ENCODE assay signal across 28 mouse cellular contexts in genomic region chr5:34918785-34919184, GRCm38 (mm10). TPM values are rescaled to one million over a fixed set of nuclear protein-coding genes. Genes with fewer than 3 reads are reported as not detected.
DNase-seq lines count a peak whose midpoint lies in the region; ATAC-seq and TF ChIP-seq lines count a peak whose summit lies in the region.
"Had no signal": no experiment of that assay in that cellular context is flagged by ENCODE, and none has a peak within 500 bp of the region (broad histone marks: within the 10 kb centered on the region; RNA-seq: fewer than 3 reads in every experiment).

No protein-coding gene starts in this region.

- no peak overlapping the region for H3K9ac ChIP-seq in midbrain, embryonic 13.5 days (replicated peaks)
- H3K9ac ChIP-seq in liver, embryonic 13.5 days, result peak overlapping the region; percentile 58
- H3K9ac ChIP-seq in lung, postnatal 0 days (replicated peaks; ENCODE audit: low read depth), result no peak overlapping the region
- no peak overlapping the region for H3K9ac ChIP-seq in intestine, postnatal 0 days (ENCODE audit: low read depth, low read length)
- H3K9ac ChIP-seq: embryonic facial prominence, embryonic 12.5 days; heart, embryonic 15.5 days; hindbrain, embryonic 13.5 days; limb, embryonic 15.5 days; lung, embryonic 15.5 days had no signal

- H3K27me3 ChIP-seq in midbrain, embryonic 10.5 days (ENCODE audit: low read depth, poor library complexity, severe bottlenecking), result no peaks in the 10 kb centered on the region
- H3K27me3 ChIP-seq in midbrain, embryonic 13.5 days, result no peaks in the 10 kb centered on the region
- H3K27me3 ChIP-seq in liver, embryonic 13.5 days, result no peaks in the 10 kb centered on the region
- H3K27me3 ChIP-seq in lung, postnatal 0 days (replicated peaks; ENCODE audit: insufficient read depth, low read length), result no peaks in the 10 kb centered on the region
- H3K27me3 ChIP-seq in limb, embryonic 10.5 days (ENCODE audit: low read depth, poor library complexity, severe bottlenecking), result no peaks in the 10 kb centered on the region
- H3K27me3 ChIP-seq in intestine, postnatal 0 days (replicated peaks; ENCODE audit: control insufficient read depth, insufficient read depth, low read length), result no peaks in the 10 kb centered on the region
- H3K27me3 ChIP-seq: embryonic facial prominence, embryonic 12.5 days; heart, embryonic 15.5 days; hindbrain, embryonic 13.5 days; limb, embryonic 15.5 days; lung, embryonic 15.5 days had no signal

- H3K4me2 ChIP-seq in midbrain, embryonic 13.5 days (replicated peaks), result no peak overlapping the region
- peak overlapping the region; percentile 16; the same call in 1 of the 2 replicates for H3K4me2 ChIP-seq in liver, embryonic 13.5 days
- H3K4me2 ChIP-seq in lung, postnatal 0 days (replicated peaks; ENCODE audit: low read depth, low read length), result no peak overlapping the region
- no peak overlapping the region for H3K4me2 ChIP-seq in intestine, postnatal 0 days (replicated peaks; ENCODE audit: low read depth)
- H3K4me2 ChIP-seq: embryonic facial prominence, embryonic 12.5 days; heart, embryonic 15.5 days; hindbrain, embryonic 13.5 days; limb, embryonic 15.5 days; lung, embryonic 15.5 days had no signal

- 89% methylated on average over 3 of the region's 3 CpGs for WGBS in midbrain, embryonic 10.5 days
- WGBS in midbrain, embryonic 13.5 days, result 93% methylated on average over 3 of the region's 3 CpGs
- WGBS in liver, embryonic 13.5 days (ENCODE audit: insufficient replicate concordance), result 17% methylated on average over 3 of the region's 3 CpGs
- WGBS in lung, postnatal 0 days, result 77% methylated on average over 3 of the region's 3 CpGs
- WGBS in limb, embryonic 10.5 days, result 88% methylated on average over 3 of the region's 3 CpGs
- 78% methylated on average over 3 of the region's 3 CpGs for WGBS in intestine, postnatal 0 days

- H3K4me3 ChIP-seq in midbrain, embryonic 10.5 days, result no peak overlapping the region
- no peak overlapping the region for H3K4me3 ChIP-seq in midbrain, embryonic 13.5 days (replicated peaks)
- no peak overlapping the region for H3K4me3 ChIP-seq in liver, embryonic 13.5 days (replicated peaks)
- no peak overlapping the region for H3K4me3 ChIP-seq in lung, postnatal 0 days (ENCODE audit: low read depth, low read length)
- no peak overlapping the region for H3K4me3 ChIP-seq in limb, embryonic 10.5 days
- no peak overlapping the region for H3K4me3 ChIP-seq in intestine, postnatal 0 days (ENCODE audit: low read depth, low read length)
- H3K4me3 ChIP-seq: embryonic facial prominence, embryonic 12.5 days; heart, embryonic 15.5 days; hindbrain, embryonic 13.5 days; limb, embryonic 15.5 days; lung, embryonic 15.5 days had no signal

- no peak for TF ChIP-seq EP300 in lung, postnatal 0 days (IDR thresholded peaks at IDR 0.05)

- peaks cover 19% of the 10 kb centered on the region for H3K4me1 ChIP-seq in midbrain, embryonic 10.5 days
- peaks cover 19% of the 10 kb centered on the region for H3K4me1 ChIP-seq in midbrain, embryonic 13.5 days (replicated peaks)
- H3K4me1 ChIP-seq in liver, embryonic 13.5 days (replicated peaks), result peaks cover 60% of the 10 kb centered on the region
- no peaks in the 10 kb centered on the region for H3K4me1 ChIP-seq in lung, postnatal 0 days (ENCODE audit: insufficient read depth, low read depth, low read length)
- H3K4me1 ChIP-seq in limb, embryonic 10.5 days, result peaks cover 9% of the 10 kb centered on the region
- no peaks in the 10 kb centered on the region for H3K4me1 ChIP-seq in intestine, postnatal 0 days (replicated peaks; ENCODE audit: control insufficient read depth, insufficient read depth, low read length)
- H3K4me1 ChIP-seq: limb, embryonic 15.5 days; lung, embryonic 15.5 days had no signal

- DNase-seq in midbrain, embryonic 10.5 days (ENCODE audit: low spot score), result no peak
- peak; percentile 63 for DNase-seq in liver, embryonic 13.5 days
- no peak for DNase-seq in lung, postnatal 0 days (ENCODE audit: low spot score)
- DNase-seq in limb, embryonic 10.5 days (ENCODE audit: low spot score), result no peak
- DNase-seq: adrenal gland, adult 2 months; adrenal gland, postnatal 36 days; cerebellum, adult 8-10 months; cerebellum, postnatal 25 days; kidney, adult 18-20 months; layer of hippocampus, postnatal 36 days; left cerebral cortex, postnatal 4 days; lung, postnatal 36 days; right cerebral cortex, postnatal 25 days; thymus, adult 18-20 months; thymus, postnatal 36 days had no signal

- TF ChIP-seq CTCF in lung, postnatal 0 days (IDR thresholded peaks at IDR 0.05), result no peak
- TF ChIP-seq CTCF in intestine, postnatal 0 days (IDR thresholded peaks at IDR 0.05; ENCODE audit: low read depth), result no peak

- peak overlapping the region; percentile 67 for H3K27ac ChIP-seq in midbrain, embryonic 10.5 days (replicated peaks)
- no peak overlapping the region for H3K27ac ChIP-seq in midbrain, embryonic 13.5 days
- H3K27ac ChIP-seq in liver, embryonic 13.5 days, result peak overlapping the region; percentile 81
- H3K27ac ChIP-seq in lung, postnatal 0 days (ENCODE audit: low read length), result no peak overlapping the region
- H3K27ac ChIP-seq in limb, embryonic 10.5 days, result no peak overlapping the region
- H3K27ac ChIP-seq in intestine, postnatal 0 days (ENCODE audit: low read depth, low read length), result no peak overlapping the region
- H3K27ac ChIP-seq: embryonic facial prominence, embryonic 12.5 days; heart, embryonic 15.5 days; hindbrain, embryonic 13.5 days; kidney, postnatal 0 days; limb, embryonic 15.5 days; lung, embryonic 15.5 days had no signal

- ATAC-seq in midbrain, embryonic 13.5 days, result no peak
- peak; percentile 11; the same call in 1 of the 2 replicates for ATAC-seq in erythroblast, adult 5-6 weeks (replicated peaks; ENCODE audit: low FRiP score, poor library complexity, severe bottlenecking)
- peak; percentile 85 for ATAC-seq in liver, embryonic 13.5 days (ENCODE audit: low read depth)
- ATAC-seq in megakaryocyte progenitor cell, adult 5-6 weeks (replicated peaks; ENCODE audit: poor library complexity), result peak; percentile 18
- ATAC-seq in lung, postnatal 0 days, result no peak
- ATAC-seq in intestine, postnatal 0 days, result no peak
- ATAC-seq: activated CD4-positive, CD25-positive, alpha-beta regulatory T cell, adult 4 months; forebrain, embryonic 16.5 days; midbrain, embryonic 16.5 days had no signal

- no peaks in the 10 kb centered on the region for H3K9me3 ChIP-seq in midbrain, embryonic 10.5 days (replicated peaks)
- no peaks in the 10 kb centered on the region for H3K9me3 ChIP-seq in midbrain, embryonic 13.5 days
- no peaks in the 10 kb centered on the region for H3K9me3 ChIP-seq in liver, embryonic 13.5 days (replicated peaks)
- H3K9me3 ChIP-seq in lung, postnatal 0 days (ENCODE audit: low read length), result no peaks in the 10 kb centered on the region
- no peaks in the 10 kb centered on the region for H3K9me3 ChIP-seq in limb, embryonic 10.5 days (replicated peaks)
- H3K9me3 ChIP-seq in intestine, postnatal 0 days (ENCODE audit: control insufficient read depth), result no peaks in the 10 kb centered on the region
- H3K9me3 ChIP-seq: embryonic facial prominence, embryonic 12.5 days; heart, embryonic 15.5 days; hindbrain, embryonic 13.5 days; limb, embryonic 15.5 days; lung, embryonic 15.5 days had no signal

- peaks cover 11% of the 10 kb centered on the region for H3K36me3 ChIP-seq in midbrain, embryonic 10.5 days
- H3K36me3 ChIP-seq in midbrain, embryonic 13.5 days, result peaks cover 29% of the 10 kb centered on the region
- peaks cover 7% of the 10 kb centered on the region; the same call in 1 of the 2 replicates for H3K36me3 ChIP-seq in liver, embryonic 13.5 days
- no peaks in the 10 kb centered on the region for H3K36me3 ChIP-seq in lung, postnatal 0 days (ENCODE audit: insufficient read depth, low read length)
- peaks cover 9% of the 10 kb centered on the region for H3K36me3 ChIP-seq in limb, embryonic 10.5 days
- H3K36me3 ChIP-seq in intestine, postnatal 0 days (ENCODE audit: control insufficient read depth, insufficient read depth), result peaks cover 21% of the 10 kb centered on the region; the same call in 1 of the 2 replicates
- H3K36me3 ChIP-seq: heart, embryonic 15.5 days; lung, embryonic 15.5 days had no signal

RNA-seq across cellular contexts. Expression of gene Msantd1, which starts 11.0 kb away (rescaled TPM):
- polyA plus RNA-seq in midbrain, embryonic 10.5 days (2016; fragmentation: Nextera tagmentation; extraction: Ambion mirVana), result 0.47 and 0.49 TPM in 2 replicates
- polyA plus RNA-seq in midbrain, embryonic 13.5 days (2015; fragmentation: Nextera tagmentation; extraction: Ambion mirVana), result 2.3 TPM in 2 replicates
- not detected in 2 replicates for total RNA-seq in erythroblast, adult 5-6 weeks (2015; ENCODE audit: low replicate concordance)
- total RNA-seq in erythroblast, adult 5-6 weeks (2017; ENCODE audit: low replicate concordance), result 8.2 TPM in 1 of 2 replicates, not detected in the other
- 0.17 and 0.24 TPM in 2 replicates for polyA plus RNA-seq in liver, embryonic 13.5 days (2015; fragmentation: Nextera tagmentation; extraction: Ambion mirVana)
- total RNA-seq in megakaryocyte progenitor cell, adult 5-6 weeks (2015), result 0.44 and 0.95 TPM in 2 replicates
- 0.08 and 0.30 TPM in 2 replicates for total RNA-seq in megakaryocyte progenitor cell, adult 5-6 weeks (2017)
- polyA plus RNA-seq in lung, postnatal 0 days (2015; fragmentation: Nextera tagmentation; extraction: Ambion mirVana), result 0.50 and 0.73 TPM in 2 replicates
- 0.25 and 0.46 TPM in 2 replicates for polyA plus RNA-seq in limb, embryonic 10.5 days (2016; fragmentation: Nextera tagmentation; extraction: Ambion mirVana)
- 0.29 and 0.51 TPM in 2 replicates for polyA plus RNA-seq in intestine, postnatal 0 days (2015; fragmentation: Nextera tagmentation; extraction: Ambion mirVana)
- polyA plus RNA-seq: heart, embryonic 15.5 days had no signal

RNA-seq across cellular contexts. Expression of gene Rgs12, which starts 30.5 kb away (rescaled TPM):
- polyA plus RNA-seq in midbrain, embryonic 10.5 days (2016; fragmentation: Nextera tagmentation; extraction: Ambion mirVana), result 62.9 and 74.4 TPM in 2 replicates
- polyA plus RNA-seq in midbrain, embryonic 13.5 days (2015; fragmentation: Nextera tagmentation; extraction: Ambion mirVana), result 67.5 and 72.3 TPM in 2 replicates
- total RNA-seq in erythroblast, adult 5-6 weeks (2015; ENCODE audit: low replicate concordance), result 6.7 and 13.6 TPM in 2 replicates
- 23.3 and 25.0 TPM in 2 replicates for total RNA-seq in erythroblast, adult 5-6 weeks (2017; ENCODE audit: low replicate concordance)
- polyA plus RNA-seq in liver, embryonic 13.5 days (2015; fragmentation: Nextera tagmentation; extraction: Ambion mirVana), result 21.7 and 28.8 TPM in 2 replicates
- total RNA-seq in megakaryocyte progenitor cell, adult 5-6 weeks (2015), result 9.7 and 12.2 TPM in 2 replicates
- 8.3 and 11.8 TPM in 2 replicates for total RNA-seq in megakaryocyte progenitor cell, adult 5-6 weeks (2017)
- 45.5 and 46.7 TPM in 2 replicates for polyA plus RNA-seq in lung, postnatal 0 days (2015; fragmentation: Nextera tagmentation; extraction: Ambion mirVana)
- polyA plus RNA-seq in limb, embryonic 10.5 days (2016; fragmentation: Nextera tagmentation; extraction: Ambion mirVana), result 42.7 and 53.8 TPM in 2 replicates
- 4.1 and 4.7 TPM in 2 replicates for polyA plus RNA-seq in intestine, postnatal 0 days (2015; fragmentation: Nextera tagmentation; extraction: Ambion mirVana)

Comparison
In these comparisons a context has a peak if more than half of its experiments do, and no peak if none do; other contexts are left out.
1. H3K27ac ChIP-seq: peak in midbrain, embryonic 10.5 days (single experiment) and liver, embryonic 13.5 days (single experiment); none in midbrain, embryonic 13.5 days (single experiment), lung, postnatal 0 days (single experiment), limb, embryonic 10.5 days (single experiment) and intestine, postnatal 0 days (single experiment).
2. ATAC-seq: peak in erythroblast, adult 5-6 weeks (single experiment), liver, embryonic 13.5 days (single experiment) and megakaryocyte progenitor cell, adult 5-6 weeks (single experiment); none in midbrain, embryonic 13.5 days (single experiment), lung, postnatal 0 days (single experiment) and intestine, postnatal 0 days (single experiment).